Mouse (Mus musculus) liver, adult 2 months (tissue): ENCODE measurements at regions not wholly inside any gene's neighbourhood (a gene's known extent, or its start where the extent isn't known, plus 50 kb on each side); places are given as distances from the start of the nearest gene placed in this dataset.
A peak's percentile ranks its signal among the peaks of the same experiment; 100 is the strongest.

Source experiments
- DNase-seq: peaks from one replicate; pipeline ENCODE4 v3.0.0-alpha.2; 2011; ENCODE audit warnings: low read depth, low spot score; ENCODE audit errors: extremely low read depth
- H3K27ac ChIP-seq: fragments of 200-500 bp; replicated peaks from 2 replicates; pipeline ENCODE4 v1.5.1; 2012; ENCODE audit warnings: low read depth, mild to moderate bottlenecking, control low read depth, inconsistent platforms, low read length; ENCODE audit not compliant: insufficient read depth
- H3K27me3 ChIP-seq: fragments of 200-500 bp; 2 replicates; pipeline ENCODE4 v1.6.1; 2012; ENCODE audit warnings: mild to moderate bottlenecking, moderate library complexity, low read length, inconsistent platforms; ENCODE audit not compliant: control insufficient read depth, insufficient read depth
- H3K36me3 ChIP-seq: fragments of 200-500 bp; 2 replicates; pipeline ENCODE4 v1.6.1; 2012; ENCODE audit warnings: low read length, inconsistent platforms; ENCODE audit not compliant: control insufficient read depth, insufficient read depth
- H3K4me1 ChIP-seq: fragments of 200-500 bp; 2 replicates; pipeline ENCODE4 v1.6.1; 2011; ENCODE audit warnings: low read length; ENCODE audit not compliant: control insufficient read depth, insufficient read depth
- H3K4me3 ChIP-seq: fragments of 200-500 bp; 2 replicates; pipeline ENCODE4 v1.5.1; 2011; ENCODE audit warnings: low read depth, mild to moderate bottlenecking, control low read depth, low read length, moderate library complexity; ENCODE audit not compliant: insufficient read depth
- H3K79me2 ChIP-seq: fragments of 200-500 bp; 2 replicates; pipeline ENCODE4 v1.6.1; 2012; ENCODE audit warnings: inconsistent platforms, mild to moderate bottlenecking, low read length, moderate library complexity; ENCODE audit not compliant: control insufficient read depth, insufficient read depth
- H3K9ac ChIP-seq: fragments of 200-500 bp; 2 replicates; pipeline ENCODE4 v1.6.1; 2012; ENCODE audit warnings: low read depth, mild to moderate bottlenecking, control low read depth, inconsistent platforms, low read length
- CTCF ChIP-seq: fragments of 200-500 bp; IDR thresholded peaks from 2 replicates; pipeline ENCODE4 v1.5.1; 2011; ENCODE audit warnings: low read depth, low read length, control low read depth
- POLR2A ChIP-seq: fragments of 200-500 bp; IDR thresholded peaks from 2 replicates; pipeline ENCODE4 v1.6.1; 2011; ENCODE audit warnings: low read length, control low read depth; ENCODE audit not compliant: insufficient read depth; ENCODE audit errors: extremely low read depth
- WGBS: fragments of 180-500 bp; shearing (Covaris S2); methylation state at CpG from one replicate; pipeline ENCODE4 v1.1.7; 2018; 5-methylcytosine and 5-hydroxymethylcytosine counted together

- Histone ChIP-seq H3K4me1 (no peaks in the 10 kb centered on the region), H3K9ac (no peak overlapping the region), H3K36me3 (no peaks in the 10 kb centered on the region), H3K27ac (no peak overlapping the region), H3K4me3 (no peak overlapping the region), H3K27me3 (no peaks in the 10 kb centered on the region), H3K79me2 (no peaks in the 10 kb centered on the region)
- 77% methylated on average over 2 of the region's 2 CpGs for WGBS
- TF ChIP-seq CTCF = no peak
- TF ChIP-seq POLR2A = no peak
- DNase-seq = no peak
Measured at GRCm38 (mm10) chr9:117967080-117967479, 73.2 kb upstream of the Azi2 start.

- Histone ChIP-seq H3K4me3 (no peak overlapping the region), H3K27ac (no peak overlapping the region), H3K4me1 (no peaks in the 10 kb centered on the region), H3K9ac (no peak overlapping the region), H3K27me3 (no peaks in the 10 kb centered on the region), H3K36me3 (no peaks in the 10 kb centered on the region), H3K79me2 (no peaks in the 10 kb centered on the region)
- 58% methylated on average over 10 of the region's 10 CpGs for WGBS
- DNase-seq = no peak
- TF ChIP-seq POLR2A (no peak), CTCF (no peak)
Measured at GRCm38 (mm10) chr9:117966326-117966989, 73.8 kb upstream of the Azi2 start.

DNA sequence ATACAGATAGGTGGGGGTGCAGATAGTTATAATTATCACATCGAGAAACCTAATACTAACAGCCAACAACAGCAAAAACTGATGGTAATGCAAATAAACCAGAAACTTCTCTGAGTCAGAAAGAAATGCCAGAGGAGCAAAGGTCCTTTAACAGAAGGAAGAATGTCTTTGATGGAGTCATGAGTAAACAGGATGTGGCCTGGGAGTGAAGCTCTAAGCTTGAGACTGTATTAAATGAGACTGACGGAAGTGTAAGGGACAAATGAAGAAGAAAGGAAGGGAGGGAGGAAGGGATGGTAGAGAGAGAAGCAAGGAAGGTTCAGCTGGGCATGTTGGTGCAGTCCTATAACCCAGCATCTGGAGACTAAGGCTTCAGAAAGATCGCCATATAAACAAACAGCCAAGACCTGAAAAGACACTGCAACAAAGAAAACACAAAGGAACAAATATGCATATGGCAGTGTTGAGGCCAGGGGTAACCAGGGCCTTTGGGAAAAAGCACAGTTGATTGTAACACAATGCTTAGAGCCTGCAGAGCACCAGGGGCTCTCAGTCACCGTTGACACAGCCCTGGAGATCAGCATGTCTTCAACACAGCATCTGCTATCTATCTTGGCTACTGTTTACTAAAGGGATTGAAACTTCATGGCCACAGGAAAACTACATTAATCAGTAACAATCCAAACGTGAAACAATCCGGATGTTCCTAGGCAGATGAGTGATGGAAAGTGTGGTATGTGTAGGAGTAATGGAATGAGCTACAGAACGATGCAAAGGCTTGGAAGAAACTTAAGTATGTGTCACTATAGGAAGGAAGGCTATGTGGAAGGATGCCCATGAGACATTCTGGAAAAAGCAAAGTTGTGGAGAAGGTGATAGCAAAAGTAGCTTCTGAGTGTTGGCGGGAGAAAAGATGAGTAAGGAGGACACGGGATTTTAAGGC is 77.9 kb upstream of the Azi2 start:
- 50% methylated on average over 9 of the region's 9 CpGs for WGBS
- Histone ChIP-seq H3K9ac (no peak overlapping the region), H3K27ac (no peak overlapping the region; the same call in 1 of the 2 replicates), H3K79me2 (no peaks in the 10 kb centered on the region), H3K4me1 (no peaks in the 10 kb centered on the region), H3K4me3 (no peak overlapping the region), H3K27me3 (no peaks in the 10 kb centered on the region), H3K36me3 (no peaks in the 10 kb centered on the region)
- peak; percentile 29 for DNase-seq
- TF ChIP-seq POLR2A (no peak), CTCF (no peak)

GRCm38 (mm10) chr9:117959845-117960244 is 80.5 kb upstream of the Azi2 start:
- no peak for TF ChIP-seq CTCF
- H3K27ac ChIP-seq = no peak overlapping the region
- H3K27me3 ChIP-seq = no peaks in the 10 kb centered on the region
- H3K36me3 ChIP-seq = no peaks in the 10 kb centered on the region
- 98% methylated on average over 2 of the region's 2 CpGs for WGBS
- H3K79me2 ChIP-seq = no peaks in the 10 kb centered on the region
- no peak overlapping the region for H3K9ac ChIP-seq
- H3K4me3 ChIP-seq = no peak overlapping the region
- DNase-seq = no peak
- H3K4me1 ChIP-seq = no peaks in the 10 kb centered on the region

DNA sequence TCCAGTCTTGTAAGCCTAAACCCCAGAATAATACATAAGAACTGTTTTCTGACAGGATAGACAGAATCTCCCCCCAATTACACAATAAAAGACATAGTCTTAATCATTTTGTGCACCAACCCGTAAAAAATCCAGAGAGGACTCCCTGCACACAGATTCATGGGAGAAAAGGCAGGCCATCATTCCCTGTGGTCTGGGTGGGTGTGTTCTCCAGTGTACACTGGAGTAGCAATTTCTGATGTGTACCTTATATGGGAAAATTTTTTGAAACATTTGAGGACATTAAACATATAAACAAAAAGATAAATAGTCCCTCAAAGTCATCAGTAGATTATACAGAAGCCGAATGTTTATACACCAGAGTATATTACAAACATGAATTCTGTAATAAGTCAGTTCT is 83.1 kb upstream of the Azi2 start:
- no peaks in the 10 kb centered on the region for H3K4me1 ChIP-seq
- no peak overlapping the region for H3K27ac ChIP-seq
- H3K36me3 ChIP-seq = no peaks in the 10 kb centered on the region
- no peak for TF ChIP-seq CTCF
- no peak for TF ChIP-seq POLR2A
- 78% methylated on average over 2 of the region's 2 CpGs for WGBS
- peak; percentile 2 for DNase-seq
- H3K27me3 ChIP-seq = no peaks in the 10 kb centered on the region
- H3K9ac ChIP-seq = no peak overlapping the region
- H3K79me2 ChIP-seq = no peaks in the 10 kb centered on the region
- H3K4me3 ChIP-seq = no peak overlapping the region

GRCm38 (mm10) chr9:117956691-117957090 is 83.6 kb upstream of the Azi2 start:
- no peaks in the 10 kb centered on the region for H3K27me3 ChIP-seq
- H3K36me3 ChIP-seq = no peaks in the 10 kb centered on the region
- no peak overlapping the region for H3K4me3 ChIP-seq
- H3K79me2 ChIP-seq = no peaks in the 10 kb centered on the region
- 66% methylated on average over 2 of the region's 2 CpGs for WGBS
- no peak for TF ChIP-seq POLR2A
- TF ChIP-seq CTCF = no peak
- H3K4me1 ChIP-seq = no peaks in the 10 kb centered on the region
- peak; percentile 4 for DNase-seq
- no peak overlapping the region for H3K27ac ChIP-seq
- H3K9ac ChIP-seq = no peak overlapping the region
